ENCODE assay signal across 9 mouse cellular contexts in the genomic region with DNA sequence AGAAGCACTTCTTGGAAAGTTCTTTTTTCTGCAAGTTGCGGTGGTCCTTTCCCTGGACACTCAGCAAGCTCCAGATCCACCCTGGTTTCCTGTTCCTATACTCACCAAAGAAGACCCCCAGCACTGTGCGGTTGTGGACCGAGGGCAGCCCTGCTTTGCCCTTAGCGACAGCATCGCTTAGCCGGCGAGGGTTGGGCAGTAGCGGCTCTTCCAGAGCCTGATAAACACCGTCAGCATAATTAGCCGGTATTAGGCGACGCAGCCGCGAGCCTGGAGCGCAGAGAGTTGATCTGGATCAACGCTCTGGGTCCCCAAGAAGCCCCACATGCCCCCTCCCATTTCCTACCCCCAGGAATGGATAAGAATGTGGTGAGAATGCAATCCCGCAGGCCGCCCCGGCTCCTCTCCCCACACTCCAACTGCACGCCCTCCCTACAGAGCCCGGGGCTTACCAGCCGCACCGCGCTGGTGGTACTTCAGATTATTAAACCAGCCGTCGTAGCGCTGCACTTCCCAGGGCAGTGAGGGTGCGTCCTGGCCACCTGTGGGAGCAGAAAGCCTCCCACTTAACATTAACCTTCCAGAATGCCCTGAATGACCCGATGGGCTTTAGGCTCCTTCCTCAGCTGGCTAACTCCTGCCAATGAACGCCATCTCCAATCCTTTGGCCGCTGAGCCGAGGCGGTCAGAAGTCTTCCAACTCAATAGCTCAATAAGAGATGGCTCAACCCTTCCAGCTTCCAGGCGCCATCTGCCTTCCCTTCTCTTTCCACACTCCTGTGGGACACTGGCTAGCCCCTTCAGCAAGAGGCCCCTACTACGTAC. TPM values are rescaled to one million over a fixed set of nuclear protein-coding genes. Genes with fewer than 3 reads are reported as not detected.
DNase-seq lines count a peak whose midpoint lies in the region; ATAC-seq and TF ChIP-seq lines count a peak whose summit lies in the region.
"Had no signal": no experiment of that assay in that cellular context is flagged by ENCODE, and none has a peak within 500 bp of the region (broad histone marks: within the 10 kb centered on the region; RNA-seq: fewer than 3 reads in every experiment).

No protein-coding gene starts in this region.

- TF ChIP-seq CTCF in hindbrain, postnatal 0 days (IDR thresholded peaks at IDR 0.05; ENCODE audit: low read depth), result no peak

- H3K4me1 ChIP-seq in heart, embryonic 11.5 days (ENCODE audit: control insufficient read depth, insufficient read depth, low read length), result peaks cover 18% of the 10 kb centered on the region
- peaks cover 29% of the 10 kb centered on the region for H3K4me1 ChIP-seq in hindbrain, postnatal 0 days (ENCODE audit: insufficient read depth, low read length)
- peaks cover 28% of the 10 kb centered on the region for H3K4me1 ChIP-seq in neural tube, embryonic 12.5 days

- no peak overlapping the region for H3K9ac ChIP-seq in heart, embryonic 11.5 days (ENCODE audit: low read depth, low read length)
- H3K9ac ChIP-seq in hindbrain, postnatal 0 days (replicated peaks; ENCODE audit: low read length), result no peak overlapping the region
- no peak overlapping the region for H3K9ac ChIP-seq in neural tube, embryonic 12.5 days

- H3K4me2 ChIP-seq in heart, embryonic 11.5 days, result peak overlapping the region; percentile 51
- H3K4me2 ChIP-seq in hindbrain, postnatal 0 days (ENCODE audit: low read depth, low read length), result peak overlapping the region; percentile 50
- H3K4me2 ChIP-seq in neural tube, embryonic 12.5 days (replicated peaks), result peak overlapping the region; percentile 33

- H3K9me3 ChIP-seq in heart, embryonic 11.5 days (replicated peaks; ENCODE audit: control insufficient read depth, low read length), result no peaks in the 10 kb centered on the region
- no peaks in the 10 kb centered on the region for H3K9me3 ChIP-seq in hindbrain, postnatal 0 days (ENCODE audit: low read length)
- H3K9me3 ChIP-seq in neural tube, embryonic 12.5 days, result no peaks in the 10 kb centered on the region

- DNase-seq in heart, postnatal 25 days (ENCODE audit: low spot score), result no peak
- peak; percentile 36 for DNase-seq in embryo, embryonic 9.5 days (ENCODE audit: extremely low spot score)
- DNase-seq in hindbrain, postnatal 0 days (ENCODE audit: low spot score), result no peak
- no peak for DNase-seq in spleen, adult 18-20 months
- DNase-seq in adrenal gland, postnatal 25 days, result no peak
- DNase-seq: thymus, postnatal 25 days had no signal

- peak overlapping the region; percentile 27 for H3K4me3 ChIP-seq in heart, embryonic 11.5 days (ENCODE audit: low read depth, low read length)
- H3K4me3 ChIP-seq in hindbrain, postnatal 0 days (ENCODE audit: low read length), result peak overlapping the region; percentile 25
- H3K4me3 ChIP-seq in neural tube, embryonic 12.5 days, result peak overlapping the region; percentile 13; the same call in 1 of the 2 replicates

- WGBS in heart, embryonic 11.5 days (ENCODE audit: insufficient replicate concordance), result 2% methylated on average over 35 of the region's 35 CpGs
- WGBS in hindbrain, postnatal 0 days, result under 1% methylated on average over 35 of the region's 35 CpGs
- WGBS in neural tube, embryonic 12.5 days, result 1% methylated on average over 35 of the region's 35 CpGs

- ATAC-seq in heart, embryonic 11.5 days (replicated peaks; ENCODE audit: insufficient number of reproducible peaks, low FRiP score, low TSS enrichment), result no peak
- no peak for ATAC-seq in hindbrain, postnatal 0 days
- no peak for ATAC-seq in neural tube, embryonic 12.5 days (ENCODE audit: low FRiP score, low read depth)
- no peak for ATAC-seq in erythroblast, adult 5-6 weeks (replicated peaks; ENCODE audit: low FRiP score, poor library complexity, severe bottlenecking)

- no peaks in the 10 kb centered on the region for H3K36me3 ChIP-seq in heart, embryonic 11.5 days (ENCODE audit: control insufficient read depth, insufficient read depth, low read length)
- H3K36me3 ChIP-seq in hindbrain, postnatal 0 days (ENCODE audit: insufficient read depth, low read length), result no peaks in the 10 kb centered on the region
- no peaks in the 10 kb centered on the region for H3K36me3 ChIP-seq in neural tube, embryonic 12.5 days

- no peak overlapping the region for H3K27ac ChIP-seq in heart, embryonic 11.5 days (ENCODE audit: low read depth, low read length)
- no peak overlapping the region for H3K27ac ChIP-seq in hindbrain, postnatal 0 days
- no peak overlapping the region for H3K27ac ChIP-seq in neural tube, embryonic 12.5 days

- H3K27me3 ChIP-seq in heart, embryonic 11.5 days (ENCODE audit: control insufficient read depth, insufficient read depth, low read length), result peaks cover 95% of the 10 kb centered on the region
- H3K27me3 ChIP-seq in hindbrain, postnatal 0 days (ENCODE audit: insufficient read depth, low read length), result peaks cover 46% of the 10 kb centered on the region
- peaks cover 86% of the 10 kb centered on the region for H3K27me3 ChIP-seq in neural tube, embryonic 12.5 days (replicated peaks)

- intact Hi-C loops in heart, postnatal 25 days (cut with DNase I), result no loop called here

RNA-seq across cellular contexts. Expression of a gene that starts 0.8 kb away (rescaled TPM):
- polyA plus RNA-seq in heart, embryonic 11.5 days (2014; fragmentation: Nextera tagmentation; extraction: Ambion mirVana), result 0.04 TPM in 1 of 2 replicates, not detected in the other
- under 1 TPM; 0.44 to 0.45 TPM for total RNA-seq in heart, postnatal 25 days (2021)
- 0.16 TPM in 1 of 2 replicates, not detected in the other for total RNA-seq in hindbrain, postnatal 0 days (2014; rRNA removed)
- 0.05 TPM in 1 of 2 replicates, not detected in the other for polyA plus RNA-seq in hindbrain, postnatal 0 days (2015; fragmentation: Nextera tagmentation; extraction: Ambion mirVana)
- 0.04 TPM in 1 of 2 replicates, not detected in the other for polyA plus RNA-seq in neural tube, embryonic 12.5 days (2016; fragmentation: Nextera tagmentation; extraction: Ambion mirVana)
- not detected in 2 replicates for total RNA-seq in erythroblast, adult 5-6 weeks (2015; ENCODE audit: low replicate concordance)
- total RNA-seq in erythroblast, adult 5-6 weeks (2017; ENCODE audit: low replicate concordance), result not detected in 2 replicates
- 0.19 TPM in 1 of 2 replicates, not detected in the other for total RNA-seq in adrenal gland, postnatal 25 days (2021)

RNA-seq across cellular contexts. Expression of a gene that starts 1.2 kb away (rescaled TPM):
- not detected in 2 replicates for polyA plus RNA-seq in heart, embryonic 11.5 days (2014; fragmentation: Nextera tagmentation; extraction: Ambion mirVana)
- total RNA-seq in heart, postnatal 25 days (2021), result under 1 TPM; 0.17 to 0.26 TPM
- total RNA-seq in hindbrain, postnatal 0 days (2014; rRNA removed), result 0.37 and 0.93 TPM in 2 replicates
- polyA plus RNA-seq in hindbrain, postnatal 0 days (2015; fragmentation: Nextera tagmentation; extraction: Ambion mirVana), result 0.38 and 0.73 TPM in 2 replicates
- not detected in 2 replicates for polyA plus RNA-seq in neural tube, embryonic 12.5 days (2016; fragmentation: Nextera tagmentation; extraction: Ambion mirVana)
- total RNA-seq in erythroblast, adult 5-6 weeks (2015; ENCODE audit: low replicate concordance), result not detected in 2 replicates
- not detected in 2 replicates for total RNA-seq in erythroblast, adult 5-6 weeks (2017; ENCODE audit: low replicate concordance)
- not detected in 2 replicates for total RNA-seq in adrenal gland, postnatal 25 days (2021)

RNA-seq across cellular contexts. Expression of a gene that starts 16.0 kb away (rescaled TPM):
- polyA plus RNA-seq in heart, embryonic 11.5 days (2014; fragmentation: Nextera tagmentation; extraction: Ambion mirVana), result not detected in 2 replicates
- total RNA-seq in heart, postnatal 25 days (2021), result under 1 TPM; 0.28 to 0.29 TPM
- total RNA-seq in hindbrain, postnatal 0 days (2014; rRNA removed), result not detected in 2 replicates
- polyA plus RNA-seq in hindbrain, postnatal 0 days (2015; fragmentation: Nextera tagmentation; extraction: Ambion mirVana), result 0.35 TPM in 2 replicates
- 0.23 TPM in 1 of 2 replicates, not detected in the other for polyA plus RNA-seq in neural tube, embryonic 12.5 days (2016; fragmentation: Nextera tagmentation; extraction: Ambion mirVana)
- 0.77 TPM in 1 of 2 replicates, not detected in the other for total RNA-seq in erythroblast, adult 5-6 weeks (2015; ENCODE audit: low replicate concordance)
- total RNA-seq in erythroblast, adult 5-6 weeks (2017; ENCODE audit: low replicate concordance), result not detected in 2 replicates
- total RNA-seq in adrenal gland, postnatal 25 days (2021), result not detected in 2 replicates

RNA-seq across cellular contexts. Expression of a gene that starts 18.0 kb away (rescaled TPM):
- not detected in 2 replicates for polyA plus RNA-seq in heart, embryonic 11.5 days (2014; fragmentation: Nextera tagmentation; extraction: Ambion mirVana)
- under 1 TPM; 0.20 to 0.23 TPM for total RNA-seq in heart, postnatal 25 days (2021)
- 0.10 and 0.11 TPM in 2 replicates for total RNA-seq in hindbrain, postnatal 0 days (2014; rRNA removed)
- 0.10 and 0.14 TPM in 2 replicates for polyA plus RNA-seq in hindbrain, postnatal 0 days (2015; fragmentation: Nextera tagmentation; extraction: Ambion mirVana)
- 0.10 and 0.15 TPM in 2 replicates for polyA plus RNA-seq in neural tube, embryonic 12.5 days (2016; fragmentation: Nextera tagmentation; extraction: Ambion mirVana)
- not detected in 2 replicates for total RNA-seq in erythroblast, adult 5-6 weeks (2015; ENCODE audit: low replicate concordance)
- total RNA-seq in erythroblast, adult 5-6 weeks (2017; ENCODE audit: low replicate concordance), result 0.14 TPM in 1 of 2 replicates, not detected in the other
- total RNA-seq in adrenal gland, postnatal 25 days (2021), result not detected in 2 replicates
